Mouse (Mus musculus) erythroid progenitor cell, adult 5-6 weeks (primary cell): Measurements from ENCODE around the gene Rassf6. TPM values are rescaled to one million over a fixed set of nuclear protein-coding genes. Genes with fewer than 3 reads are reported as not detected.

ENCODE experiments used
- ATAC-seq: replicated peaks from 2 replicates; pipeline ENCODE4 v1.8.0; 2016; ENCODE audit warnings: moderate number of reproducible peaks, mild to moderate bottlenecking, moderate TSS enrichment, inconsistent platforms; ENCODE audit not compliant: poor library complexity, low FRiP score, severe bottlenecking
- total RNA-seq, 2 experiments: library from RNA; stranded (forward) in 1 of 2; stranded (reverse) in 1 of 2; fragments of 150-400 nt in 1 of 2; fragments of 186-747, 209-891 nt in 1 of 2; gene quantifications; 2 replicates each; pipeline versions ENCODE4 v1.2.3 to v1.2.4; 2015 to 2017; ENCODE audit warnings: low replicate concordance in 2 of 2

Gene Rassf6
- total RNA-seq, 2 experiments from 2014 or later, result not detected

GRCm38 (mm10) chr5:90584799-90585198, 55.7 kb downstream of the Rassf6 start:
- no peak for ATAC-seq

- no peak for ATAC-seq
Measured at GRCm38 (mm10) chr5:90582179-90582578, 58.3 kb downstream of the Rassf6 start.

GRCm38 (mm10) chr5:90579556-90579955, 60.9 kb downstream of the Rassf6 start:
- ATAC-seq, result no peak

DNA sequence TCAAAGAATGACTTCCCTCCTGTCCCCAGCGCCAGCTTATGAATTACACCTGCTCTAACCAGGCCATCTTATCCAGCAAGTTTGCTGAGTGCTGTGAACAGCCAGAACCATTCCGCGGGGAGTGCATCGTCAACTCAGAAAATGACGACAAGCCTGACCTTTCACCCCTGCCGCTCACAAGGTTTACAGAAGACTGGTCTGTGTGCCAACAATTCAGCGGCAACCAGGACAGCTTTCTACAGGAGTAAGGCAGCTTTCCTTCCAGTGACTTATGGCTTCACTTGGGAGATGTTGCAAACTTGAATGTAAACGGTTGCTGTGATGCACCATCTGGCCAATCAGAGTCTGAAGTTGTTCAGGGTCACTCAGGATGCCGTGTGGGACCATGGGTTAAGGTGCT, 62.7 kb downstream of the Rassf6 start:
- ATAC-seq, result no peak

- no peak for ATAC-seq
Measured at GRCm38 (mm10) chr5:90571216-90571615, 69.2 kb downstream of the Rassf6 start.

GRCm38 (mm10) chr5:90568338-90568737, 72.1 kb downstream of the Rassf6 start:
- ATAC-seq, result no peak

DNA sequence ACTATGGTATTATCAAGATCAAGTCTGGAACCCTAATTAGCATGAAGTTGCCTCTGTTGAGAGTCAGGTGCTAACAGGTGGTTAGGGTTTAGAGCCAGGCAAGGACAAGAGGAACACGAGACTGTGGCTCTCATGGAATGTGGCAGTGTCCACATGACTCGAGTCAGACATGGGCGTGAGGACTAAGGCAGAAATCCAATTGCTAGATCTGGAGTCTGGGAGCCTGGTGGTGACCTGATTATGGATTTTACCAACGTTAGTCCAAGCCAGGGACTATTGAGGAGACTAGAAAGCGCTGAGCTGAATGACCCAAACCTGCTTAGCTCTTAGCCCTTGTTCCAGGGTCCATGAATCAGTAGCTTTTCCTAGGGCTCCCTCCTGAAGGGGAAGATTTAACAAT, 72.7 kb downstream of the Rassf6 start:
- no peak for ATAC-seq

GRCm38 (mm10) chr5:90565205-90565604, 75.3 kb downstream of the Rassf6 start:
- no peak for ATAC-seq

DNA sequence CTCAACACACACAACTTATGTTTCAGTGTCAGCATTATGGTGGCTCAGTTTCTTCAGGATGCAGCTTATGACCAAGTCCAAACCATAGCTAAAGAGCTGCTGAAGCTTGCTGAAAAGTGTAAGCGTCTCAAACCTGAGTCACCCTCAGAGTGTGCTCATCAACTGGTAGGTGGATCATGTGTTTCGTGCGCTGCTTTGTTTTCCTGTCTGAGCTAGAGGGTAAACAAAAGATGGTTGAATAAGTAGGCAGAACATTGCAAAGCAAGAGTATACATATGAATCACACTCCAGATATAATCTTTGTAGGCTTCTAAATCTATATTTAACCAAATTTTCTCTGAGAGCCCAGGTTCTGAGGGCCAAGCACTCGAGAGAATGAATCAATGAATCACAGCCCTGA, 76.3 kb downstream of the Rassf6 start:
- no peak for ATAC-seq

- no peak for ATAC-seq
Measured at GRCm38 (mm10) chr5:90562880-90563279, 77.6 kb downstream of the Rassf6 start.

GRCm38 (mm10) chr5:90561721-90562275, 78.7 kb downstream of the Rassf6 start:
- no peak for ATAC-seq

DNA sequence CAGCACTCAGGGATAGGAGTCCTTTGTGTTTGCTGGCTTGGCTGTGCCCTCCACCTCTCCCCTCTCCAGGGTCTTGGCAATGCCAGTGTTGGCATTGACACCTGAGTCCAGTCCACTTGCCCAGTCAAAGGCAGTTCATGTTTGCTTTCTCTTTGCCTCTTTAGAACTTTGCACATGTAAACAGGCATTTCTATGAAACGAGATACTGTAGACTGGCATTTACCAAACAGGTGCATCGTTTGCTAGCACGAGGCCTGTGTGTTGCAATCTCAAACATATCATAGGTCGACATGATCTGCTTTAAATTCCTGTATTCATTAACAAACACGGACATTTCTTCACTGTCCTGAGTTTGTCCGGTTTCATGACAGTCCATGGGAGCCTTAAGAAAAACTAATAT, 79.7 kb downstream of the Rassf6 start, which contains the start of gene 5830473C10Rik:
5830473C10Rik (plus strand) TSS at position 365 of the 400 bp plus-strand sequence.
- no peak for ATAC-seq

GRCm38 (mm10) chr5:90556052-90556451, 84.4 kb downstream of the Rassf6 start:
- no peak for ATAC-seq

Other genes with a start within 250 kb of the Rassf6 start
- not detected in 2 replicates for gene Alb, start 179.8 kb downstream of the Rassf6 start, total RNA-seq (2015; ENCODE audit: low replicate concordance)
- gene Alb, start 179.8 kb downstream of the Rassf6 start, total RNA-seq (2017; ENCODE audit: low replicate concordance), result not detected in 2 replicates
- 1.4 and 6.3 TPM in 2 replicates for gene Afp, start 149.9 kb downstream of the Rassf6 start, total RNA-seq (2015; ENCODE audit: low replicate concordance)
- gene Afp, start 149.9 kb downstream of the Rassf6 start, total RNA-seq (2017; ENCODE audit: low replicate concordance), result 0.13 TPM in 1 of 2 replicates, not detected in the other
- not detected in 2 replicates for gene Afm, start 121.7 kb downstream of the Rassf6 start, total RNA-seq (2015; ENCODE audit: low replicate concordance)
- gene Afm, start 121.7 kb downstream of the Rassf6 start, total RNA-seq (2017; ENCODE audit: low replicate concordance), result not detected in 2 replicates
- gene 5830473C10Rik, start 79.5 kb downstream of the Rassf6 start, total RNA-seq (2015; ENCODE audit: low replicate concordance), result not detected in 2 replicates
- gene 5830473C10Rik, start 79.5 kb downstream of the Rassf6 start, total RNA-seq (2017; ENCODE audit: low replicate concordance), result not detected in 2 replicates
- gene Cxcl5, start 118.7 kb upstream of the Rassf6 start, total RNA-seq (2015; ENCODE audit: low replicate concordance), result not detected in 2 replicates
- gene Cxcl5, start 118.7 kb upstream of the Rassf6 start, total RNA-seq (2017; ENCODE audit: low replicate concordance), result not detected in 2 replicates
- 2.5 and 4.7 TPM in 2 replicates for gene Ppbp, start 127.9 kb upstream of the Rassf6 start, total RNA-seq (2015; ENCODE audit: low replicate concordance)
- gene Ppbp, start 127.9 kb upstream of the Rassf6 start, total RNA-seq (2017; ENCODE audit: low replicate concordance), result 0.64 and 7.8 TPM in 2 replicates
- gene Pf4, start 131.8 kb upstream of the Rassf6 start, total RNA-seq (2015; ENCODE audit: low replicate concordance), result 12.6 and 63.4 TPM in 2 replicates
- gene Pf4, start 131.8 kb upstream of the Rassf6 start, total RNA-seq (2017; ENCODE audit: low replicate concordance), result 3.0 and 5.3 TPM in 2 replicates
- gene Cxcl3, start 145.4 kb upstream of the Rassf6 start, total RNA-seq (2015; ENCODE audit: low replicate concordance), result not detected in 2 replicates
- not detected in 2 replicates for gene Cxcl3, start 145.4 kb upstream of the Rassf6 start, total RNA-seq (2017; ENCODE audit: low replicate concordance)
- not detected in 2 replicates for gene Cxcl15, start 153.9 kb upstream of the Rassf6 start, total RNA-seq (2015; ENCODE audit: low replicate concordance)
- gene Cxcl15, start 153.9 kb upstream of the Rassf6 start, total RNA-seq (2017; ENCODE audit: low replicate concordance), result not detected in 2 replicates